Mouse (Mus musculus) spleen, postnatal 10 days (tissue): ENCODE results near the gene Nup93.

Experiments
- DNase-seq, 2 experiments: peaks; one replicate each; pipeline ENCODE4 v3.0.0; 2021 to 2022; ENCODE audit warnings: low spot score in 2 of 2

Gene Nup93

GRCm38 (mm10) chr8:94317249-94317648 is 102.9 kb downstream of the Nup93 start:
- no peak for DNase-seq

GRCm38 (mm10) chr8:94317691-94318090 is 103.3 kb downstream of the Nup93 start:
- peak in 1 of 2 experiments; percentile 5 for DNase-seq

- no peak for DNase-seq
Observed at GRCm38 (mm10) chr8:94320036-94320435, 105.7 kb downstream of the Nup93 start.

- DNase-seq, result no peak
Observed at GRCm38 (mm10) chr8:94322083-94322482, 107.7 kb downstream of the Nup93 start.

- no peak for DNase-seq
Observed at GRCm38 (mm10) chr8:94323041-94323440, 108.7 kb downstream of the Nup93 start.

GRCm38 (mm10) chr8:94324071-94324470 is 109.7 kb downstream of the Nup93 start:
- DNase-seq, result peak in 1 of 2 experiments; percentile 65

GRCm38 (mm10) chr8:94326016-94326415 is 111.7 kb downstream of the Nup93 start:
- DNase-seq, result no peak

- DNase-seq, result no peak
Observed at GRCm38 (mm10) chr8:94328932-94329728, 114.8 kb downstream of the Nup93 start, which contains the start of gene Slc12a3. Gene Slc12a3, plus strand, starts transcription at chr8:94329201.

GRCm38 (mm10) chr8:94330733-94331132 is 116.4 kb downstream of the Nup93 start:
- DNase-seq, result peak in 1 of 2 experiments; percentile 67

- DNase-seq, result peak in 1 of 2 experiments; percentile 29
Observed at GRCm38 (mm10) chr8:94333345-94333744, 119.0 kb downstream of the Nup93 start.

- DNase-seq, result no peak
Observed at GRCm38 (mm10) chr8:94337559-94337958, 123.2 kb downstream of the Nup93 start.

- DNase-seq, result no peak
Observed at GRCm38 (mm10) chr8:94340796-94341195, 126.4 kb downstream of the Nup93 start.

GRCm38 (mm10) chr8:94342691-94343090 is 128.3 kb downstream of the Nup93 start:
- DNase-seq, result no peak

- peak; percentile 64 to 86 for DNase-seq
Observed at GRCm38 (mm10) chr8:94343290-94343689, 128.9 kb downstream of the Nup93 start.

- DNase-seq, result peak in 1 of 2 experiments; percentile 26
Observed at GRCm38 (mm10) chr8:94343778-94344320, 129.5 kb downstream of the Nup93 start.

- no peak for DNase-seq
Observed at GRCm38 (mm10) chr8:94345657-94346056, 131.3 kb downstream of the Nup93 start.

- DNase-seq, result peak in 1 of 2 experiments; percentile 26
Observed at GRCm38 (mm10) chr8:94346264-94346663, 131.9 kb downstream of the Nup93 start.

- peak in 1 of 2 experiments; percentile 43 for DNase-seq
Observed at GRCm38 (mm10) chr8:94348425-94348824, 134.1 kb downstream of the Nup93 start.

GRCm38 (mm10) chr8:94354069-94354531 is 139.7 kb downstream of the Nup93 start:
- DNase-seq, result peak in 1 of 2 experiments; percentile 39

- DNase-seq, result peak in 1 of 2 experiments; percentile 67
Observed at GRCm38 (mm10) chr8:94354571-94354970, 140.2 kb downstream of the Nup93 start.

GRCm38 (mm10) chr8:94357220-94357619 is 142.9 kb downstream of the Nup93 start:
- DNase-seq, result no peak

- peak in 1 of 2 experiments; percentile 24 for DNase-seq
Observed at GRCm38 (mm10) chr8:94358541-94358940, 144.2 kb downstream of the Nup93 start.
